Mouse (Mus musculus) lung, adult 2 months (tissue): ENCODE measurements around the gene Fbxo39.

ENCODE experiments used
- CTCF ChIP-seq: fragments of 200-500 bp; IDR thresholded peaks from 2 replicates; pipeline ENCODE4 v1.5.1; 2011; ENCODE audit warnings: mild to moderate bottlenecking, low read length, control low read depth; ENCODE audit not compliant: insufficient read depth
- POLR2A ChIP-seq: fragments of 200-500 bp; IDR thresholded peaks from 2 replicates; pipeline ENCODE4 v1.6.1; 2011; ENCODE audit warnings: low read depth, mild to moderate bottlenecking, control low read depth, low read length, borderline replicate concordance; ENCODE audit errors: extremely low read depth

DNA sequence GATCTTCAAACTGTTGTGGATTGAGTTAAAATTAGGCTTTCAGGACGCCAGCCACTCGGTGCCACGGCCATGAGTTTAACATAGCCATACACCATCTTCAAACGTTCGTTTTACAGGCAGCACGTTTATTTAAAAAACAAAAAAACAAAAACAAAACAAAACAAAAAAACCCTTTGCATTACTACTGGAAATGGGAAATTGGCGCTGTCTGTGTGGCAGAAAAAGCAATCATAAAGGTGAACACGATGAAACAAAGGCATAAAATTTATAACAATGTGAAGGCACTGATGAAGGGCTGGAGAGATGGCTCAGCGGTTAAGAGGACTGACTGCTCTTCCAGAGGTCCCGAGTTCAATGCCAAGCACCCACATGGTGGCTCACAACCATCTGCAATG is 48.1 kb downstream of the Fbxo39 start, which contains the start of gene Tekt1:
- TF ChIP-seq POLR2A (no peak), CTCF (no peak)
